Mouse (Mus musculus) c-Kit-negative CD71-positive TER-119-positive erythroid progenitor cells, embryonic 14.5 days (primary cell): ENCODE measurements around the gene Bcl9.
A peak's percentile ranks its signal among the peaks of the same experiment; 100 is the strongest.

Experiments
- DNase-seq: peaks from one replicate; pipeline ENCODE4 v3.0.0-alpha.2; 2013; ENCODE audit warnings: low read depth, low spot score

Bcl9 gene

DNA sequence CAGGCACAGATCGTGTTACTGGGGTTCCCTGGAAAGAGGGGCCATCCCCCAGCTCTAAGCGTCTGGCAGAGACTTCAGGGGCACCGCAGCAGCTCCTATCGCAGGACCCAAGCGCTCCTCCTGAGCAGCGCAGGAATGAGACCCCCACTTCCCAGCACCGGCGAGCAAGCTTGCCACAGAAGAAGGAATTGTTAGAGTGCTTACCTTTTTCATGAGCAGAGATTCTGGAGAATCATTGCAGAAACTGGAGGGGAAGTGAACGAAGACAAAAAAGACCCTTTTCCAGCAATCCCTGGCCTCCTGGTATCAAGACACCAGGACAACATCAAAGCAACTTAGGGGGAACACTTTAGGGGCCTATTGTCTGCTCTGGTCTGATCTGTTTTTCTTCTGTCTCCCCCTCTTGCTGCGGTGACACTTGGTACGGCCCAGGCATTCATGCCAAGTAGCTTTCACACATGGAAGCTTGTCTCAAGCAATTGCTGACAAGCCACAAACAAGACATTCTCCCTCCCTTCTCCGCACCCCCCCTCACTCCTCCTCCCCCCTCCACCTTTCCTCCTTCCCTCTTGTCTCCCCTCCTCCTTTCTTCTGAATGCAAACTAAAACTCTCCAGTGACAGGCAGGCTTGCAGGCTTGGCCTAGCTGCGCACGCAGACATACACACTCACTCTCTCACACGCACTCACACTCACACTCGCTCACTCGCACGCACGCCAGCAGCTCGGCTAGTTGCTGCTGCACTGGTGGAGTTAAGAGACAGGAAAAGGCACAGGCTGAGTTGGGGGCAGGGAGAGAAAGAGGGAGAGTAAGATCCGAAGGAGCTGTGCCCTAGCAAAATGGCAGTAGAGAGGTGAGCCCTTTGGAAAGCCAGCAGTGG is at the start of gene Bcl9:
TSS of gene Bcl9 (minus strand) at position 365 of the 880 bp plus-strand sequence.
- no peak for DNase-seq

DNA sequence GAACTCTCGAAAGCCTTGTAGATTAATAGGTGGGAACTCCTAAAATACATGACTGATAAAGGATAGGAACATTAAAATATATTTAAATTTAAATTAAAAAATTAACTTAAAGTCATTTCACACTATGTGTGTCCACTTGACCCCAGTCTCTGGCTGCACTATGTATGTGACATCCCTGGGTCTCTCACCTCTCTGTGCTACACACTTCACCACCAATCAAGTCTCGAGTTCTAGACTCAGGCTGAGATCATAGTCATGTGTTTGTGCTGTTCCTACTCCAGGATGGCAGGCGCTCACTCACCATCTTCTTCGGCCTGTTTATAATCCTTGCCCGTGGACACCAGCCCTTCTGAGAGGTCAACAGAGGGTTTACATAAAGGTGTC is 41.5 kb upstream of the Bcl9 start:
- no peak for DNase-seq

DNA sequence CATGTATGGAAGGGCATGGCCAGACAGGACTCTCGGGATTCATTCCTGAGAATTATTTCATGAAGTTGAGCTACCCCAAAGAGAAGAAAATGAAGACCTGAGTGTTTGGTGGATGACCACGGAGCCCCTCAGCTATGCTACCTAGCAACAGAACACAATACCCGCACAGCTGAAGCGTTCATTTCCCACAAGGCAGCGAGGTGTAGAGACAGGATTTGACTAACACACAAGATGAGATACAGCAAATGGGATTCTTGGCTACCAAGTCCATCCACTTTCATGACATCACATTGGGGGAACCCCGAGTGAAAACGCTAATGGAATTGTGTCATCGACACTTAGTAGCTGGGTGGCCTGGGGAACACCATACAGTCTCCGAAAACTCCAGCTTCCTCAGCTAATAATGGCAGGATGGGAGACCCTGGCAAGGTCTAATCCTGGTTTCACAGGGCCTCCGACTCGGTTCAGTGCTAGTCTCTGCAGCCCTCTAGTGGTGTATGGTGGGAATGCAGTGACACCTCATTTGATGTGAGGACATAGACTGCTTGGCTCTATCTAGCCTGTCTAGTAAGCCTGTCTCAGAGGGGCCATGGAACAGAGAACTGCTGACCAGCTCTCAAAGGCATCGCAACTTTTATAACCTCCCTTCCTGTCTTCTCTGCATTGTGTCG is 40.9 kb upstream of the Bcl9 start:
- peak; percentile 25 for DNase-seq

DNA sequence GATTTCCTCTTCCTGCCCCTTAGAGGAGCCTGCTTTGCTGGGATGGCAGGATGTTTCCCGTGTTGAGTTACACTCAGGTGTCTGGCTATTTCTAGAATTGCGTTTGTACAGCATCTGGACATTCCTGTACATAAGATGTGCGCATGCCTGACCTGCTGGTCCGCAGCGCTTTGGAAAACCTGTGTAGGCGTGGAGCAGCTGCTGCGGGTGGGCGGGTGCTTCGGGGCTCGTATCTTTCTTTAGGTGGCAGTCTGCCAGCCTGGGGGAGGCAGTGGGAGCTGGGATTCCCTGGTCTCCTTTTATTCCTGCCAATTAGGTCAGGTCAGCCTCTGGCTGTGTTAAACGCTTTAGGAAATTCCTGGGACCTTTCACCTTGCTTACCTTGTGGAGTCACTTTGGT is 39.6 kb upstream of the Bcl9 start:
- no peak for DNase-seq

DNA sequence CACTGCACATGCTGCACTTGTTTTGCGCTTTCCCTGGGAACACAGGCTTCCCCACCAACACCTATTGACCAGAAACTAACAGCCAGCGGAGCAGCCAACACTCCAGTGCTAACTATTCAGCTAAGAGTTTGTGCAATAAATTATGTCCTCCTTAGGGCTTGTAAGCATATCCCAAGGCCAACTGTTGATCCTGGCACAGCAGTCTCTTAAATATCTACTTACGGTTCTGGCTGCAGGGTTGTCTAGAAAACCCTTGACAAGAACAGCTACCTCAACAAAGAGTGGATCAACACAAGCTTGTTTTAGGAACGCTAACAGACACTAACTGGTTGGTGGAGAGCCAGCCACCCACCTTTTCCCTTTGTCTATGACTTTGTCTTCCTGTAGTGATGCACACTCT is 38.6 kb upstream of the Bcl9 start:
- no peak for DNase-seq

DNA sequence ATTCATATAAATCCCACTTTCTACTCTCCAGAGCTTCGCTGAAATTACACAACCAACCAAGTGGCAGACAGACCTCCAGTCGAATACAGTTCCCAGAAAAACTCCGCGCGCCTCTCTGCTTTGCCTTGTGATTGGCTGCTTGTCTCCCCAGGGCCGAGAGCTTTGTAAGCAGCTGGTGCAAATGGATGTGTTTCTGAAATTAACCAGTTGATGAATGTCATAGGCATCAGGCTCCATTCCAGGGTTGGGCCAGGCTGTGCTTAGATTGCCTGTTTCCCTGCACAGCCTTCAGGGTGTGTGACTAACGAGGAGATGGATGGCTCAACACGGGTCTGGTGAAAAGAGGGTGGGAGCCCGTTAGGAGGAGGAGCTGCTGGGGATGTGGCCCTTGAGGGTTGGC is 36.9 kb upstream of the Bcl9 start:
- DNase-seq: no peak

DNA sequence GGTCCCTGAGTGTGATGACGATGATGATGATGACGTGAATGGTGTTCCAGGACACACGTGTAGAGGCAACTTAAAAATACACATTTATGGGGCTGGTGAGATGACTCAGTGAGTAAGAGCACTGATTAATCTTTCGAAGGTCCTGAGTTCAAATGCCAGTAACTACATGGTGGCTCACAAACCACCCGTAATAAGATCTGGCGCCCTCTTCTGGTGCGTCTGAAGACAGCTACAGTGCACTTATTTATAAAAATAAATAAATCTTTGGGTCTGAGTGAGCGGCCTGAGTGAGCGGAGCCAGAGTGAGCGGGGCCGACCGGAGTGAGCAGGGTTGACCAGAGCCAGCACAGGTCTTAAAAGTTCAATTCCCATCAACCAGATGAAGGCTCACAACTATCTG is 34.5 kb upstream of the Bcl9 start:
- no peak for DNase-seq

DNA sequence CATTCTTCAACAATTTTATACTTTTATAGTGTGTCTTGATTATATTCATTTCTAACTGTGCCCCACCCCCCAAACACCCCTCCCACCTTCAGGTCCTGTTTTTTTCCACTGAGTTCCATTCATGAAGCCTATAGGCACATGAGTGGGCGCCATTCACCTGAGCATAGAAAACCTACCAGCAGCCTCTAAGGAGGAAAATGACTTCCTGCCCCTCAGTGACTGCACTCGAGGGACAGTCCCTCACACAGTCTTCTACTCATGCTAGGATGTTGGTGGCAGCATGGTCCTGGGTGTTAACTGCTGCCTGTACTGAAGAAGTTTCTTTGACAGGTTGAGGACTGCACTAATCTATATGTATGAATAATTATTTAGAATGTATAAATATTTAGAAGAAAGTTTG is 30.1 kb upstream of the Bcl9 start:
- DNase-seq: no peak

DNA sequence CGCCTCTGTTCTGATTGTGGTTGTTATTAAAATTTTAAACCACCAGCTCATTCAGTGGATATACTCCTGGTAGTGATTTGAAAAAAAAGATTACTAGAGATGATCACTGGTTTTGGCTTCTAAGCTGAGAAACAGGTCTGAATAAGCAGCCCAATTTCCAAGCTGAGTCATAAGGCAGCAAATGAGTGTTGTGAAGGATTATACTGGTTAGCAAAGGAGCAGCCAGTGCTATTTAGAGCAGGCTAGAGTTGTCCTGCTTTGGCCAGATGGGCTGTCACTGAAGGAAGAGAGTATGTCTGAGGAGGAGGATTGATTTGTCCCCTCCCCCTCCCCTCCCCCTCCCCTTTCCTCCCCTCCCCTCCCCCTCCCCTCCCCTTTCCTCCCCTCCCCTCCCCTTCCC is 29.6 kb upstream of the Bcl9 start:
- no peak for DNase-seq

DNA sequence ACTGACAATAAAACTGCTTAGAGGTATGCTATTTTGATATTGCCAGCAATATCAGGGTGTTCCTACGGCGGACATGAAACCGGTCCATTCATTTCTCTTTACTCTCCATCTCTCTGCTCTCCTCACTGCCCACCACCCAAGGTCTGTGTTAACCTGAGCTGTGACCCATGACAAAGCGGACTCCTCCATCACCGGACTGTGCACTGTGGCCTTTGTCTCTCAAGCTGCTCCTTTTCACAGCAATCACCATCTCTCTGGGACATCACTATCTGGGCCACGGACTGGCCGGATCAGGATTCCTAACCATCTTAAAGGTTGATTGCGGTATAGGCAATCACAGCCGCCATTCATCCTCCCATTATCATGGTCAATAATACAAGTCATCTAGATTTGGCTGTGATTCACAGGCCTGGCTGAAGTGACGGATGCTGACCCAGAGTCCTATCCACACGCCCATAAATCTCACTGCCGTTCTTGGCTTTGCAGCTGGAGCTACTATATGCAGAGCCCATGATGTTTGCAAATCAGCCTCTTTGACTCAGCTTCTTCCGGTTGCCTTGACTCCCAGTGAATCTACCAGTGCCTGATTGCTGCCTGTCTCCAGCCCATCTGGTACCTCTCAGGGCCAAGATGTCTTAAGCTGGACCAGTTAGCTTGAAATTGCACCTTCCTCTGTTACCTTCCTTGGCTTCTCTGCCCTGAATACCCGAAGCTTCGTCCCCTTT is 28.1 kb upstream of the Bcl9 start:
- no peak for DNase-seq

DNA sequence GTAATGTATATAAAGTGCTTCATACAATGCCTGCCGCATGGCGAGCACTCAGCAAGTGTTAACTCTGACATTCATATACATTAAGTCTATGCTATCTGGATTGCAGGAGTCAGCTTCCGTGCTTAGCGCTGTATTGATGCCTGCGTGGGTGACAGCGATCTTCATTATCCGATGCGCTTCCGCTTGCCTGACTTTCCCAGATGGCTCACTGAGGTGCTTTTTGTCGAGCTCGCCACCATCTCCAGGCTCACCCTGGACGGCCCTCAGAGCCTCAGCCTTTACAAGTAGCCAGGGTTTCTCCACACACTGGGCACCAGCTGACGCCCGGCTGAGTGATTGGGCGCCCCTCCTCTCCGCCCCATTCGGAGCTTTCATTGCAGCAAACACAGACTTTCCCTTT is 26.3 kb upstream of the Bcl9 start:
- DNase-seq: no peak

DNA sequence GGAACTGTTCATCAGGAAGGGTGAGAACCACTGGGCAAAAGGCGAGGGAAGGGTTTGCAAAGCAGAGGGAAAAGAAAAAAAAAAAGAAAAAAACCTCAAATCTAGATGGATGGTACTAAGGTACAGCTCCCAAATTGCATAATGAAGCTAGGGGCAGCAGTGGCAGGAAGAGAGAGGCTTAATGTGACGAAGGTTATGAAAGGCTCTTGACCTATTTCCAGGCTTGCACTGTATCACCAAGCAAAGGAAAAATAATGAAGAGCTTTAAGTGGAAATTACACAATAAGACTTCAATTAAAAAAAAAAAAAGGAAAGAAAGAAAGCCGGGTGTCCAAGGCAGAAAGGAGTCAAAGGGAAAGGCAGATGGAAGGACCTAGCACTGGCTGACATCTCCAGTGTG is 19.6 kb upstream of the Bcl9 start:
- DNase-seq: no peak

DNA sequence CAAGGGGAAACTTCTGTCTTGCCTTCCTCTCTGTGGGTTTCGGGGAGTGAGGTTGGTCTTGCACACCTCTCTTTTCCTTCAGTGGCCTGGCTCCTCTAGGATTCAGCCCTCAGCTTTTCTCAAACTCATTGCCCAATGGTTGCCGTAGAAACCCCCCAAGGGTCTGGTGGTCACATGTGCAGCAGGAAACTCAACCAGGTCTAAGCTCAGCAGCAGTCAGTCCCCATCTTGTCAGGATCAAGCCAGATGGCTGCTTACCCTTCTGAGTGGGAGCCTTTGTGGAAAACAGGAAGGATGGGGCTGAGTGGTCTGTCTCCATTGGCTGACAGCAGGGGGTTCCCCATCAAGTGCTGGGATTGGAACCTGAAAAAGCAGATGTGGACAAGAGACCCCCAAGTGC is 15.7 kb upstream of the Bcl9 start:
- DNase-seq: no peak

DNA sequence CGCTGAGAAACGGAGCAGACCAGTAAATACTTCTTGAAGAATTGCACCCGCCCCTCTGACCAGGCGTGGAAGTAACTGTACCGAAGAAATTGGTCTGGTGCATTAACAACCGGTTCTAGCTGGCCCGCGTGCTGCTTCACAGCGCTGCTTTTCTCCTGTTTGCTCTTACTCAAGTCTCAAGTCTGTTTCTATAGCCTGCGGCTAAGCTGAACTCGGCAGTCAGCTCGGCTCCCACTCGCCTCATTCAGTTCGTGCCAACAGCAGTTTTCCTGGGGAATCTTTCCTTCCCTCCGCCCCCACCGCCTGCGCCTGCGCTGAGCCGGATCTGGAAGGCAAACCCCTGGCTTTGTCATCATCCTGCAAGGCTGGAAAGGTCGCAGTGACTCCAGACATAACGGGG is 14.3 kb upstream of the Bcl9 start:
- DNase-seq: no peak

DNA sequence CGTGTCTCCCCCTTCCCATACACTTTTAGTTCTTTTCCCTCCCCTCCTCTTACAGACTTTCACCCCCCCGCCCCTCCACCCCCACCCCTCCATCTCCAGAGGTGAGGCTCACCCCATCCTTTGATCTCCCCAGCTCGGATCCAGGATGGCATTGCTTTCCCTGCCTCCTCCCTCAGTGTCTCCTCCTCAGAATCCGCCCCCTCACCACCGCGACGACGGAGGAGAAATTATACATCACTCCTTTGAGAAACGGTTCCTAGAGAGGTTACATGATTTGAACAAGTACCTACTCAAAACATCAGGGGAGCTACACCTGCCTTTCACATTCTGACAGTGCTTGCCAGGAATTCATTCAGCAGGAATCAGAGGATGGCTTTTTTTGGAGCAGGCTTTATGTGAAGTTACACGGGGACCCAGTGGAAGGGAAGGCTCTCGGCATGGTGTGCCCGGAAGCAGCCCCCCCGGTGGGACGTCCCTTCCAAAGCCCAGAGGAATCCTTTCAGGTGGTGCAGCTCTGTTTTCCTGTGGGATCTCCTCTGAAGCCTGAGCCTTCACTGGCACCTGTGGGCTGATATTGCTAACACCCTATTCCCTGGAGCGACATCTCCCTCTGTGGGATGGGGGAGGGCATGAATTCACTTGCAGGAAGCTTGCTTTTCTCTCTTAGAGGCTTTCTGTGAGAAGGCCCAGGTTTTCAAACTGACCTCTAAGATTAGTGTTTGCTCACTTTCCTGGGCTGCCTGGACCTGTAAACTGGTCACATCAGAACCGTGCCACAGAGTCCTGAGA is 12.2 kb upstream of the Bcl9 start:
- DNase-seq: no peak

DNA sequence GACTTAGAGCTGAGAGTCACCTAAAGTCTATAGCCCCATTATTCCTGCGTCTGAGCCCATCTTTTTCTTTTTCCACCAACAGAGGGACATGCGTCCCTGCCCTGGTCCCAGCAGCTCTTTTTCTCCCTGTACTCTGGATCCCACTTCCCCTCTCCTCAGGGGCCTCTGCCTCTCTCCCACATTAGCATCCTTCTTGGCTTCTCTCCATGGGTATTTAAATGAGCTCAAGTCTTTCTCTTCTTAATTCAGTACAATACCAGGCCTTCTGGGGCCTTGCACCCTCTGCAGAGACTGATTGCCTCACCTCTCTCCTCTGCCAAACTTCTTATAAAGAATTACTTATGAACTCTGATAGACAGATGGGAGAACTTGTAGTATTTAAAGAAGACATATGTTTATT is 10.7 kb upstream of the Bcl9 start:
- no peak for DNase-seq

DNA sequence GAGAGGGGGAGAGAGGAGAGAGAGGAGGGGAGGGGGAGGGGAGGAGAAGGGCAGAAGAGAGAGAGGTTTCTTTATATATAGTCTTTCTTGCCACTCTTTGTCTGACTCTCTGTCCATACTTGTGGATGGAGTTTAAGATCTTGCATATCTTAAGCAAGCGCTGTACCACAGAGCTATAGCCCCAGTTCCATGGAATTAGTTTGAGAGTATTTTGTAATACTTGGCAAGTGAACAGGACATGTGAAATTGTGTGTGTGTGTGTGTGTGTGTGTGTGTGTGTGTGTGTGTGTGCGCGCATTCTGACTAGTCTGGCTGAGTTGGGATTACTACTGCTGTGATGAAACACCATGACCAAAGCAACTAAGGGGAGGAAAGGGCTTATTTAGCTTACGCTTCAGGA is 8.2 kb upstream of the Bcl9 start:
- no peak for DNase-seq

DNA sequence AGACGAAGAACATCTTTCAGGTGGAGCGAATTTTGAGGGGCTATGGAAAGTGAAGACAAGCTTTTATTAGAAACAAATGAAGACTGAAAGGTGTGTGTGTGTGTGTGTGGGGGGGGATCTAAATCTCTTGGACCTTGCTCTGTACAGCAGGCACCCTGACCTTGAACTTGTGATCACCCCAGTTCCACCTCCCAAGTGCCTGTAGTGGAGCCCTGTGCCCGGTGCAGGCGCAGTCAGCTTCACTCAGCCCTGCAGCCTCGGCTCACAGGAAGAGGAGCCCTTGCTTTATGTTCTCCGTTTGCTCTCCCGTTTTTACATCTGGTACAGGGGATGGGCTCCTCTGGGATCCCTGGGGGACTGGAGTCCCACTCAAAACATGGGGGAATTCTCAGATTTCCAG is 3.9 kb upstream of the Bcl9 start:
- DNase-seq: no peak

DNA sequence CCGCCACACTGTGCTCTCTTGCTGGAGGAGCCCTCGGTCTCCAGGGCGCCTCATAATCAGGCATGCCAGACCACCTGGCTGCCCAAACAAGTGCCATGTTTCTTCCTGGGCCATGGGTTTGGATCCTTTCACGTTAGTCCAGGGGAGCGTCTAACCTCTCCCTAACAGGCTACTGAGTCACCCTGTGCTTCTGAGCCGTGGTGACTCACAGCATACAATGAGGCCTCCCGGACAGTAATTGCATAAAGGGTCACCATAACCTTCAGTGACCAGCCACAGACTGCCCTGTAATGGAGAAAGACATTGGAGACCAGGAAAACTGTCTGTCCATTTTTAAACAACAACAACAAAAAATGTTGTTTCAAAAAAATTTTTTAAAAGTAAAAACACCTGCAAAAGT is 2.7 kb upstream of the Bcl9 start:
- no peak for DNase-seq

DNA sequence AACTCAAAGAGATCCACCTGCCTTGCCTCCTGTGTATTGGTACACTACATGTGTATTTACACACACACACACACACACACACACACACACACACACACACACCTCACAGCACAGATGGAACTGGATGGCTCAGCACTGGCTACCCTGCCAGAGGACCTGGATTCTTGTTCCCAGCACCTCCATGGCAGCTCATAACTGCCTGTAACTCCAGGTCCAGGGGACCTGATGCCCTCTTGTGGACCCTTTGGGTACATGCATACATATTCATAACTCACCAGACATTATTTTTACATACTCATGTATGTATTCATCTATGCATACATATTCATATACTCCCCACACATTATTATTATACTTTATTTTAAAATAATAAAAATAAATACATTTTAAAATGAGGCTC is 2.2 kb upstream of the Bcl9 start:
- no peak for DNase-seq

DNA sequence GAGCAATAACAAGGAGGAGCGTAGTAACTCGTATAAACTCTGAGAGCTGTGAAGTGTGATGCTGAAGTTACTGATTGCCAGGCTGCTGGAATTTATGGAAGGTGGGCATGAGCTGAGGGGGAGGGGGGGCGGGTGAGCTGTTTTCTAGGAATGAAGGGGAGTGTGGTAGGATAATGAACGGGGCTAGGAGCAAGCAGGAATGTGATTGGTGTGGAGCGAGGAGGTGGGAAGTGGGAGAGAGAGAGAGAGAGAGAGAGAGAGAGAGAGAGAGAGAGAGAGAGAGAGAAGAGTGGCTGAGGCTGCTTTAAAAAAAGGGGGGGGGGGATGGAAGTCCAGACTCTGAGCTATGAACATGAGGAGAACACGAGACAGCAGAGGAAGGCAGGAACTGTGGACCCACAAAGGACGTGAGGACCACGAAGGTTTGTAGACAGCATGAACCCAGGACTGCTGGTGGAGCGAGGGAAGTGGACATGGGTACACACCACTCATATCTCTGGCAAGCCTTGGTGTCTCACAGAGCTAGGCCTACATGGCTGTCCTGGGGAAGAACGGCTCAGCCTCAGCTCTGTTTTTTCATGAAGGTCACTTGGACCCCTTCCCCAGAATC is 1.2 kb upstream of the Bcl9 start:
- no peak for DNase-seq
